Mouse (Mus musculus) liver, postnatal 0 days (tissue): ENCODE data around the gene Ctsd.

Experiments used
- CTCF ChIP-seq: sonication (generic); IDR thresholded peaks from 2 replicates; pipeline ENCODE4 v1.5.1; 2016; ENCODE audit warnings: antibody characterized with exemption, low read depth
- EP300 ChIP-seq: IDR thresholded peaks from 2 replicates; pipeline ENCODE4 v1.6.1; 2016; ENCODE audit warnings: antibody characterized with exemption, low read depth, mild to moderate bottlenecking

GRCm38 (mm10) chr7:142430160-142430678 is 42.4 kb upstream of the Ctsd start:
- TF ChIP-seq EP300: no peak
- no peak for TF ChIP-seq CTCF
